Mouse (Mus musculus): Measurements from ENCODE around the gene Tet3. TPM values are rescaled to one million over a fixed set of nuclear protein-coding genes. Genes with fewer than 3 reads are reported as not detected.

Tet3 gene
- polyA plus RNA-seq, 1 experiment = 2.0 TPM

GRCm38 (mm10) chr6:83412854-83413401, 46.0 kb downstream of the Tet3 start:
- peaks cover 2% of the 10 kb centered on the region; the same call in 1 of the 2 replicates for H3K4me1 ChIP-seq (ENCODE audit: control insufficient read depth, insufficient read depth, low read length)
- TF ChIP-seq CTCF (IDR thresholded peaks at IDR 0.05; ENCODE audit: control insufficient read depth, insufficient read depth, insufficient replicate concordance, low read depth, low read length) (no peak), POLR2A (IDR thresholded peaks at IDR 0.05; ENCODE audit: control insufficient read depth, low read depth, low read length) (no peak)
- no peaks in the 10 kb centered on the region for H3K27me3 ChIP-seq (ENCODE audit: control insufficient read depth, insufficient read depth, low read length)
- no peaks in the 10 kb centered on the region for H3K36me3 ChIP-seq (ENCODE audit: control insufficient read depth, insufficient read depth, low read length)
- H3K4me3 ChIP-seq (ENCODE audit: control insufficient read depth, low read depth, low read length) = no peak overlapping the region
- H3K27ac ChIP-seq (ENCODE audit: control insufficient read depth, insufficient read depth, low read depth, low read length) = no peak overlapping the region

GRCm38 (mm10) chr6:83412362-83412853, 46.5 kb downstream of the Tet3 start:
- no peak overlapping the region for H3K27ac ChIP-seq (ENCODE audit: control insufficient read depth, insufficient read depth, low read depth, low read length)
- H3K4me1 ChIP-seq (ENCODE audit: control insufficient read depth, insufficient read depth, low read length) = peaks cover 2% of the 10 kb centered on the region; the same call in 1 of the 2 replicates
- no peaks in the 10 kb centered on the region for H3K36me3 ChIP-seq (ENCODE audit: control insufficient read depth, insufficient read depth, low read length)
- no peak overlapping the region for H3K4me3 ChIP-seq (ENCODE audit: control insufficient read depth, low read depth, low read length)
- H3K27me3 ChIP-seq (ENCODE audit: control insufficient read depth, insufficient read depth, low read length) = no peaks in the 10 kb centered on the region
- TF ChIP-seq CTCF (IDR thresholded peaks at IDR 0.05; ENCODE audit: control insufficient read depth, insufficient read depth, insufficient replicate concordance, low read depth, low read length) (no peak), POLR2A (IDR thresholded peaks at IDR 0.05; ENCODE audit: control insufficient read depth, low read depth, low read length) (no peak)

GRCm38 (mm10) chr6:83411635-83412361, 47.1 kb downstream of the Tet3 start:
- no peaks in the 10 kb centered on the region for H3K27me3 ChIP-seq (ENCODE audit: control insufficient read depth, insufficient read depth, low read length)
- peaks cover 2% of the 10 kb centered on the region; the same call in 1 of the 2 replicates for H3K4me1 ChIP-seq (ENCODE audit: control insufficient read depth, insufficient read depth, low read length)
- no peaks in the 10 kb centered on the region for H3K36me3 ChIP-seq (ENCODE audit: control insufficient read depth, insufficient read depth, low read length)
- H3K27ac ChIP-seq (ENCODE audit: control insufficient read depth, insufficient read depth, low read depth, low read length) = no peak overlapping the region
- TF ChIP-seq CTCF (IDR thresholded peaks at IDR 0.05; ENCODE audit: control insufficient read depth, insufficient read depth, insufficient replicate concordance, low read depth, low read length) (no peak), POLR2A (IDR thresholded peaks at IDR 0.05; ENCODE audit: control insufficient read depth, low read depth, low read length) (no peak)
- no peak overlapping the region for H3K4me3 ChIP-seq (ENCODE audit: control insufficient read depth, low read depth, low read length)

- Histone ChIP-seq H3K4me1 (ENCODE audit: control insufficient read depth, insufficient read depth, low read length) (no peaks in the 10 kb centered on the region), H3K27me3 (ENCODE audit: control insufficient read depth, insufficient read depth, low read length) (no peaks in the 10 kb centered on the region), H3K4me3 (ENCODE audit: control insufficient read depth, low read depth, low read length) (no peak overlapping the region), H3K27ac (ENCODE audit: control insufficient read depth, insufficient read depth, low read depth, low read length) (no peak overlapping the region), H3K36me3 (ENCODE audit: control insufficient read depth, insufficient read depth, low read length) (no peaks in the 10 kb centered on the region)
- TF ChIP-seq CTCF (IDR thresholded peaks at IDR 0.05; ENCODE audit: control insufficient read depth, insufficient read depth, insufficient replicate concordance, low read depth, low read length) (no peak), POLR2A (IDR thresholded peaks at IDR 0.05; ENCODE audit: control insufficient read depth, low read depth, low read length) (no peak)
Measured at GRCm38 (mm10) chr6:83410046-83410706, 48.7 kb downstream of the Tet3 start.

- Histone ChIP-seq H3K27me3 (ENCODE audit: control insufficient read depth, insufficient read depth, low read length) (no peaks in the 10 kb centered on the region), H3K4me3 (ENCODE audit: control insufficient read depth, low read depth, low read length) (no peak overlapping the region), H3K27ac (ENCODE audit: control insufficient read depth, insufficient read depth, low read depth, low read length) (no peak overlapping the region), H3K36me3 (ENCODE audit: control insufficient read depth, insufficient read depth, low read length) (no peaks in the 10 kb centered on the region), H3K4me1 (ENCODE audit: control insufficient read depth, insufficient read depth, low read length) (no peaks in the 10 kb centered on the region)
- no peak for TF ChIP-seq CTCF (IDR thresholded peaks at IDR 0.05; ENCODE audit: control insufficient read depth, insufficient read depth, insufficient replicate concordance, low read depth, low read length)
- no peak for TF ChIP-seq POLR2A (IDR thresholded peaks at IDR 0.05; ENCODE audit: control insufficient read depth, low read depth, low read length)
Measured at GRCm38 (mm10) chr6:83408510-83408909, 50.4 kb downstream of the Tet3 start.

GRCm38 (mm10) chr6:83405511-83406064, 53.3 kb downstream of the Tet3 start:
- no peaks in the 10 kb centered on the region for H3K36me3 ChIP-seq (ENCODE audit: control insufficient read depth, insufficient read depth, low read length)
- H3K27ac ChIP-seq (ENCODE audit: control insufficient read depth, insufficient read depth, low read depth, low read length) = no peak overlapping the region
- TF ChIP-seq CTCF (IDR thresholded peaks at IDR 0.05; ENCODE audit: control insufficient read depth, insufficient read depth, insufficient replicate concordance, low read depth, low read length) = no peak
- TF ChIP-seq POLR2A (IDR thresholded peaks at IDR 0.05; ENCODE audit: control insufficient read depth, low read depth, low read length) = no peak
- H3K4me3 ChIP-seq (ENCODE audit: control insufficient read depth, low read depth, low read length) = no peak overlapping the region
- H3K4me1 ChIP-seq (ENCODE audit: control insufficient read depth, insufficient read depth, low read length) = no peaks in the 10 kb centered on the region
- H3K27me3 ChIP-seq (ENCODE audit: control insufficient read depth, insufficient read depth, low read length) = no peaks in the 10 kb centered on the region

GRCm38 (mm10) chr6:83404571-83404970, 54.3 kb downstream of the Tet3 start:
- Histone ChIP-seq H3K36me3 (ENCODE audit: control insufficient read depth, insufficient read depth, low read length) (no peaks in the 10 kb centered on the region), H3K27ac (ENCODE audit: control insufficient read depth, insufficient read depth, low read depth, low read length) (no peak overlapping the region), H3K4me3 (ENCODE audit: control insufficient read depth, low read depth, low read length) (no peak overlapping the region), H3K4me1 (ENCODE audit: control insufficient read depth, insufficient read depth, low read length) (no peaks in the 10 kb centered on the region), H3K27me3 (ENCODE audit: control insufficient read depth, insufficient read depth, low read length) (no peaks in the 10 kb centered on the region)
- no peak for TF ChIP-seq POLR2A (IDR thresholded peaks at IDR 0.05; ENCODE audit: control insufficient read depth, low read depth, low read length)
- TF ChIP-seq CTCF (IDR thresholded peaks at IDR 0.05; ENCODE audit: control insufficient read depth, insufficient read depth, insufficient replicate concordance, low read depth, low read length) = no peak
